Mouse (Mus musculus) induced T-regulatory cell, adult 2 months (primary cell): ENCODE measurements around the gene Ceacam19.

ENCODE experiments used
- DNase-seq: peaks from one replicate; pipeline ENCODE4 v3.0.0-alpha.2; 2012; ENCODE audit warnings: low read depth

Ceacam19 gene

GRCm38 (mm10) chr7:19840936-19841335 lies 46.8 kb downstream of the Ceacam19 start:
- no peak for DNase-seq

- DNase-seq, result no peak
Measured at GRCm38 (mm10) chr7:19840371-19840770, 47.4 kb downstream of the Ceacam19 start.

GRCm38 (mm10) chr7:19836843-19837242 lies 50.9 kb downstream of the Ceacam19 start:
- peak; percentile 64 for DNase-seq

- DNase-seq, result peak; percentile 31
Measured at GRCm38 (mm10) chr7:19834055-19834454, 53.7 kb downstream of the Ceacam19 start.

GRCm38 (mm10) chr7:19831837-19832236 lies 55.9 kb downstream of the Ceacam19 start:
- no peak for DNase-seq

GRCm38 (mm10) chr7:19830682-19831156 lies 57.0 kb downstream of the Ceacam19 start:
- DNase-seq, result peak; percentile 33

GRCm38 (mm10) chr7:19829694-19830093 lies 58.1 kb downstream of the Ceacam19 start:
- DNase-seq, result no peak

- DNase-seq, result no peak
Measured at GRCm38 (mm10) chr7:19826756-19827155, 61.0 kb downstream of the Ceacam19 start.
